Mouse (Mus musculus): Measurements from ENCODE around the gene Sowahd. TPM values are rescaled to one million over a fixed set of nuclear protein-coding genes. Genes with fewer than 3 reads are reported as not detected.

The Sowahd gene
- total RNA-seq, 1 experiment from 2014 or later: not detected

DNA sequence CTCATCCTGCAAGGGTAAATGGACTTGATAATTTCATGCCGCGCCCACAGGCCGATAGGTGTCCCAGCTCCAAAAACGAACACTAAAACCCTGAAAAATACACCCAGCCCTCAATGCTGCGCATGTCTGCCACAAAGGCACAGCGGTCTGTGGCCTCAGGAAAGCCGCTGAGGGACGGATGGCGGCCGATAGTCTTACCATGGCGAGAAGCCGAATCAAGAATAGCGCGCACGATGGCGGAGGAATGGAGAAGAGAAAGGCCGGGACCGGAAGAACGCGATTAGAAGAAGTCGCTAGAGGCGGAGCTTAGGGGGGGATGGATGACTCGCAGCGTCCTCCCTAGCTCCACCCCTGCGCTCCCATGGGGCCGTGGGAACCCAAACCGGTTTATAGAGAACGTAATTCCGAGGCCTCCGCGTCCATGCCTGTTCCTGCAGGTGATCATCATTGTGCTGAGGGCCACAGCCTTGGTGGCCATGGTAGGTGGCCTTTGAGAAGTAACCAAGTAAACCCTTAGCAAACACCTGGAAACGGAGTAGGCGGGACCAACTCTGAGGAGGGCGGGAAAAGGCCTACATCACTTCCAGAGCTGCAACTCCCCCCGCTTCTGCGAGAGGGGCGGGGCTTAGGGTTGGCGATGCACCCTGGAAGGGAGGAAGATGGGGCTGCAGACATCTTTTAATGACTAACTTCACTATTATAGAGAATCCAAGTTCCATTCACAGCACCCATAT is 36.4 kb downstream of the Sowahd start, which contains the start of gene Rpl39:
TSS of gene Rpl39 (minus strand) at position 476 of the 734 bp plus-strand sequence.
- ATAC-seq (ENCODE audit: extremely low read depth, insufficient number of reproducible peaks, low FRiP score, poor library complexity, severe bottlenecking): peak; percentile 91

DNA sequence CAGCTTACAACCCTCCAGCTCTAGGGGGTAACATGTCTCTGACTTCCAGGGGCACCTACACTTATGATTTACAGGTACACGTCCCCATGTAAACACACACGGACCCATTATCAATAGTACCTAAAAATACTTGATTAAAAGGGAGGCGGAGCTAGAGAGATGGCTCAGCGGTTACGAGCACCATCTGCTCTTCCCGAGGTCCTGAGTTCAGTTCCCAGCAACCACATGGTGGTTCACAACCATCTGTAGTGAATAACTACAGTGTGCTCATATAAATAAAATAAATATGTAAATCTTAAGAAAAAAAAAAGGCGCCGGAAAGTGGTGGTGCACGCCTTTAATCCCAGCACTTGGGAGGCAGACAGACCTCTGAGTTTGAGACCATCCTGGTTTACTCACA is 37.0 kb downstream of the Sowahd start:
- ATAC-seq (ENCODE audit: extremely low read depth, insufficient number of reproducible peaks, low FRiP score, poor library complexity, severe bottlenecking): no peak

DNA sequence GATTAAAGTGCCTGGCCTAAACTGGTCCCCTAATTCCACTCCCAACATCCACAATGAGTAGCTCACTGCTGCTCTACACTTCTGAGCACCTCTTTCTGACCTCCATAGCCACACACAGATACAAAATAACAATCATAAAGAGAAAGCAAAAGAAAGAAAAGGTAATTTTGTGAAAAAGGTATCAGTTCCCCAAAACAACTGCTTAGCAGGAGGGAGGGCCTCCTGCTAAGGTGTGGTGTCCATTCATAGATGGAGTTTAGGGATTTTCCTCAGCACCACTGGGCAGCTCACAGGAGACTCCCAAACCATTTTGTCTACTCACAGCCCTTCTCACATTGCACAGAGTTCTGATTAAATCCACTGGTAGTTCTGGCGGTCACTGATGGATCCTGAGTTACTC is 40.1 kb downstream of the Sowahd start:
- ATAC-seq (ENCODE audit: extremely low read depth, insufficient number of reproducible peaks, low FRiP score, poor library complexity, severe bottlenecking): no peak

DNA sequence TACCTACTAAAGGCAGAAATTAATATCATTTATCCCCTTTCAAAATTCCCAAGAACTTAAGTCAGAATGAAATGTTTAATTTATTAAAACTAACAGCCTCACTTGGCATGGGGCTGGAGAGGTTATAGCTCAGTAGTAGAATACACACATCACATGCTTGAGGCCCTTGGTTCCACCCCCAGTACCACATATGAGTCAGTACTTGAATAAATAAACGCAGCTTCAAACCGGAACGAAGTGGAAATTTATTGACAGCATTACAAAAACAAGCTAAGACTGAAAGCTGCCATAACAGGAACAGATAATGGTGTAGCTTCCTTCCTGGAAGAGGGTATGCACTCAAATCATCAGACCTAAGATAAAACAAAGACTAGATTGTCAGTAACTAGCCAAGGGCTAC is 42.8 kb downstream of the Sowahd start:
- ATAC-seq (ENCODE audit: extremely low read depth, insufficient number of reproducible peaks, low FRiP score, poor library complexity, severe bottlenecking): no peak

DNA sequence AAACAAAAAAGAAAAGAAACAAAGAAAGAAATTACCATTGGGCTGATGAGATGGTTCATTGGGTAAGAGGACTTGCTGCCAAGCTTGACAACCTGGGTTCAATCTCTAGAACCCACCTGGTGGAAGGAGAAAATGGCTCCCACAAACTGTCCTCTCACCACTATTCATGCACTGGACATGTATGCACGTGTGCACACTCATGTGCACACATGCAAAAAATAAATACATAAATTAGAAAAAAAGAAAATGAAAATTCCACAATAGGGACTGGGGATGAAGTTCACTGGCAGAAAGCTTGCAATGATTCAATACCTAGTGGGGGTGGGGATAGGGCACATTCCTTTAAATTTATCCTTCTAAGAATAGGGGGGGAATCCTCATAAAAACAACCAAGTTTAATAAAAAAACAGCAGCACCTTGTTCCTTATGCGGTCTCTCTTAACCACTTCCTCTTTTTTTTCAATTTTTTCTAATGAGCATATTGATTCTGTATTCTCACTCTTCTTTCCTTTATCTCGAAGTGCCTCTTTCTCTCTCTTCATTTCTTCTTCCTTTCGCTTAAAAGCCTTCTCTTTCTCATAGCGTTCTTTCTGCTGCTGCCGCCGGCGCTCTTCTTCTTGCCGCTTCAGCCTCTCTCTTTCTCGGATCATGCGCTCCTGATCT is 46.6 kb downstream of the Sowahd start:
- no peak for ATAC-seq (ENCODE audit: extremely low read depth, insufficient number of reproducible peaks, low FRiP score, poor library complexity, severe bottlenecking)

DNA sequence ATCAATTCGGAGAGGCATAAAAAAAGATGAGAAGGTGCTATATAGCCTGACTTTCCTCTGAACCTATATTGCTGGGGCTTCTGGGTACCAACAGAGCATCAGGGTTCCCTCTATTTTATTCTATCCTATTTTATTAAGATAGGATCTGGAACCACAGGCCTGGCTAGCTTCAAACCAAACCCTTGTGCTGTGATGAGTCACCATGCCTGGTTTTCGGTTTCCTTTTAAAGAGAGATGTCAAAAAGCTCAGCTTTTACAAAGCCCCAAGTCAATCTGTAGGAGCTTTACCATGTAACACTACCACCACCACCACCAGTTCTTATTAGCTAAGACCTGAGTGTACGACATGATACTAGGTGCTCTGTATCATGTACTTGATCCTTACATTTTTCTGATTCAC is 50.0 kb downstream of the Sowahd start:
- ATAC-seq (ENCODE audit: extremely low read depth, insufficient number of reproducible peaks, low FRiP score, poor library complexity, severe bottlenecking): no peak

Other genes with a start within 250 kb of the Sowahd start
- gene Ube2a, start 174.9 kb upstream of the Sowahd start, total RNA-seq (2017): 18.5 and 20.9 TPM in 2 replicates
- 44.5 and 47.8 TPM in 2 replicates for gene C330007P06Rik, start 174.7 kb upstream of the Sowahd start, total RNA-seq (2017)
- gene Nkrf, start 145.9 kb upstream of the Sowahd start, total RNA-seq (2017): 5.5 and 5.7 TPM in 2 replicates
- gene Sept6, start 57.1 kb upstream of the Sowahd start, total RNA-seq (2017): 74.5 and 78.8 TPM in 2 replicates
- 888 and 1,013 TPM in 2 replicates for gene Rpl39, start 36.6 kb downstream of the Sowahd start, total RNA-seq (2017)
- 51.4 and 64.9 TPM in 2 replicates for gene Upf3b, start 61.5 kb downstream of the Sowahd start, total RNA-seq (2017)
- gene Nkap, start 78.0 kb downstream of the Sowahd start, total RNA-seq (2017): 26.3 and 28.1 TPM in 2 replicates
- gene Akap14, start 120.0 kb downstream of the Sowahd start, total RNA-seq (2017): not detected in 2 replicates
- 42.2 and 70.6 TPM in 2 replicates for gene Ndufa1, start 142.3 kb downstream of the Sowahd start, total RNA-seq (2017)
- gene Rnf113a1, start 142.4 kb downstream of the Sowahd start, total RNA-seq (2017): 3.3 and 4.4 TPM in 2 replicates
- gene Gm9, start 162.2 kb downstream of the Sowahd start, total RNA-seq (2017): not detected in 2 replicates
- gene Rhox1, start 173.4 kb downstream of the Sowahd start, total RNA-seq (2017): not detected in 2 replicates
- not detected in 2 replicates for gene Rhox2a, start 196.1 kb downstream of the Sowahd start, total RNA-seq (2017)
- not detected in 2 replicates for gene Rhox3a, start 201.1 kb downstream of the Sowahd start, total RNA-seq (2017)
- not detected in 2 replicates for gene Rhox4a, start 216.5 kb downstream of the Sowahd start, total RNA-seq (2017)

Data from neutrophil, adult 5-6 weeks (primary cell).